Mouse (Mus musculus) brain, embryonic 14.5 days (tissue): Measurements from ENCODE around the gene Erbb2.

Experiments used
- CTCF ChIP-seq: fragments of 200-500 bp; IDR thresholded peaks from 2 replicates; pipeline ENCODE4 v1.5.1; 2012; ENCODE audit warnings: inconsistent platforms, mild to moderate bottlenecking, moderate library complexity, borderline replicate concordance; ENCODE audit not compliant: insufficient read depth, insufficient read length; ENCODE audit errors: extremely low read depth
- POLR2A ChIP-seq: fragments of 200-500 bp; IDR thresholded peaks from 2 replicates; pipeline ENCODE4 v1.6.1; 2012; ENCODE audit warnings: mild to moderate bottlenecking, inconsistent platforms, borderline replicate concordance; ENCODE audit not compliant: poor library complexity, insufficient read depth, insufficient read length, severe bottlenecking; ENCODE audit errors: extremely low read depth

GRCm38 (mm10) chr11:98455484-98455883 is 43.2 kb downstream of the Erbb2 start:
- TF ChIP-seq CTCF (no peak), POLR2A (no peak)
